Mouse (Mus musculus): ENCODE measurements around the gene Hist1h2bj. TPM values are rescaled to one million over a fixed set of nuclear protein-coding genes. Genes with fewer than 3 reads are reported as not detected.
"Not testable (repeated sequence)": the region's sequence is repeated elsewhere in the genome, so short reads cannot be mapped to it uniquely, and the experiment has no call there.

Hist1h2bj gene
- 2,032 and 2,655 TPM in 2 replicates for total RNA-seq (2012; rRNA removed)
- polyA plus RNA-seq (2012; ENCODE audit: insufficient read depth in 1 of 2, insufficient read length in 2 of 2, low read depth in 1 of 2, low replicate concordance in 2 of 2, missing spikeins in 1 of 2), result 1 to 10 TPM in 1 of 2 experiments, not detected in 1; 4.7 TPM

DNA sequence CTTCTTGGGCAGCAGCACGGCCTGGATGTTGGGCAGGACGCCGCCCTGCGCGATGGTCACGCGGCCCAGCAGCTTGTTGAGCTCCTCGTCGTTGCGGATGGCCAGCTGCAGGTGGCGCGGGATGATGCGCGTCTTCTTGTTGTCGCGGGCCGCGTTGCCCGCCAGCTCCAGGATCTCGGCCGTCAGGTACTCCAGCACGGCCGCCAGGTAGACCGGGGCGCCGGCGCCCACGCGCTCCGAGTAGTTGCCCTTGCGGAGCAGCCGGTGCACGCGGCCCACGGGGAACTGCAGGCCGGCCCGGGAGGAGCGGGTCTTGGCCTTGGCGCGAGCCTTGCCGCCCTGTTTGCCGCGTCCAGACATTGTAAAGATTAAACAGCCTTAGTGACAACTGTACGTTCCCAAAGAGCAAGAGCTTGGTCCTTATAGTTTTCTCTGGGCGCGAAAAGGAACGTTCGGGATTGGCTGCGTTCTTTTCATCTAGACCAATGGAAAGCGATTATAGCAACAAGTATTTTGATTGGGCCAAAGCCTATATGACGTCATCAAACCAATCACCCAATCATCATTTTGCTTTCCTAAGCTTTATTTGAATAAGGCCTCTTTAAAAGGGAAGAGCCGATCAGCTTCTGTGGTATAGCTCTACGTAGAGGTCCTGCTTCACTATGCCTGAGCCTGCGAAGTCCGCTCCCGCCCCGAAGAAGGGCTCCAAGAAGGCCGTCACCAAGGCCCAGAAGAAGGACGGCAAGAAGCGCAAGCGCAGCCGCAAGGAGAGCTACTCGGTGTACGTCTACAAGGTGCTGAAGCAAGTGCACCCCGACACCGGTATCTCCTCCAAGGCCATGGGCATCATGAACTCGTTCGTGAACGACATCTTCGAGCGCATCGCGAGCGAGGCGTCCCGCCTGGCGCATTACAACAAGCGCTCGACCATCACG, at the start of gene Hist1h2bj, which contains the start of gene Hist1h2ag:
Gene Hist1h2bj (plus strand): TSS at position 647 of the 935 bp plus-strand sequence.
Gene Hist1h2ag (minus strand): TSS at position 377 of the 935 bp plus-strand sequence.
- H3K9me3 ChIP-seq (replicated peaks; ENCODE audit: insufficient read depth, low read length); H3K4me1 ChIP-seq (ENCODE audit: control insufficient read depth in 1 of 2, insufficient read depth in 2 of 2, low read length in 2 of 2); H3K27me3 ChIP-seq (ENCODE audit: control insufficient read depth in 1 of 2, insufficient read depth in 2 of 2, low read length in 2 of 2); H3K79me2 ChIP-seq (ENCODE audit: control insufficient read depth, insufficient read depth, low read length, poor library complexity); H3K36me3 ChIP-seq (ENCODE audit: control insufficient read depth in 1 of 2, insufficient read depth in 2 of 2, low read length in 2 of 2): not testable (repeated sequence)
- Histone ChIP-seq H3K4me3 (ENCODE audit: control insufficient read depth in 1 of 2, insufficient read depth in 1 of 2, low read depth in 2 of 2, low read length in 2 of 2) (peak within 1 kb of the TSS; percentile 18 to 59; a peak in 3 of 4 replicates), H3K9ac (ENCODE audit: control insufficient read depth, low read depth, low read length, poor library complexity, severe bottlenecking) (peak within 1 kb of the TSS; percentile 84), H3K27ac (ENCODE audit: control insufficient read depth, low read depth, low read length) (peak within 1 kb of the TSS; percentile 99)
- peak; percentile 99 for DNase-seq (ENCODE audit: low read depth, low spot score)
- TF ChIP-seq POLR2A (IDR thresholded peaks at IDR 0.05; ENCODE audit: control insufficient read depth in 1 of 2, insufficient read depth in 1 of 2, low read depth in 1 of 2, low read length in 2 of 2, poor library complexity in 1 of 2) (peak; percentile 77 to 90; a peak in 3 of 4 replicates), UBTF (IDR thresholded peaks at IDR 0.05; ENCODE audit: borderline replicate concordance, insufficient read depth, low read depth, low read length) (0 out of 2 replicates have a peak, but pooled peaks have one; percentile 69), TBP (IDR thresholded peaks at IDR 0.05; ENCODE audit: low read depth, low read length) (peak; percentile 98), POLR2AphosphoS5 (IDR thresholded peaks at IDR 0.05; ENCODE audit: borderline replicate concordance, low read depth, low read length) (peak; percentile 95; the same call in 1 of the 2 replicates)

DNA sequence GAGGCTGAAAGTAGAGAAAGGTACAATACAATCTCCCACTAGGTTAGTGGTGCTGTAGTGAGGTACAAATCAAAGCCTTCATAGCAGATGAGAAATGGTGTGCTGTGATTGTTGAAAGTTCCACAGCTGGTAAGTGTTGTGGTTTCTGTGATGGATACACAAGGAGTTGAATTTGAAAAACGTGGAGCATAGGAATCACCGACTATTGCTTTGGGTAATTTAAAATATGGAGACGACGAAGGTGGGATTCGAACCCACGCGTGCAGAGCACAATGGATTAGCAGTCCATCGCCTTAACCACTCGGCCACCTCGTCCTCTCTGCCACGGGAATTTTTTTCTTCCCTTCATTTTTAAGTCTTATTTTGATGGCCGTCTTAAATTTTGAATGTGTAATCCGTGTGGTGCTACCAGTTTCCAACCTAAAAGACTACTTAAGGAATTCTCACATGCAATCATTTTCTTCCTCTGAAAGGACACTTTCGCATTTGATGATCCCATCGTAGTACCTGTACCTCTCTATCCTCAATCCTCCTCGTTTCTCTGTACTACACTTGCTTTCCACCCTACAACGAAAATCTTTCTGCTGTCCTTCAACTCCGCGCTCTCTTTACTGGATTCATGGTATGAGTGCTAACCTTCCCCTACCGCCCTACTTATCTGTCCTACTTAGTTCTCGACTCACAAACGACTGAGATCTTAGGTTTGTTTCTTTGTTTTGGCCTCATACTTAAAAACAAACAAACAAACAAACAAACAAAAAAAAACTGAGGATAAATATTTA, 48.9 kb upstream of the Hist1h2bj start:
- no peaks in the 10 kb centered on the region for H3K79me2 ChIP-seq (ENCODE audit: control insufficient read depth, insufficient read depth, low read length, poor library complexity)
- peaks cover 0 to 11% of the 10 kb centered on the region in 2 experiments; a peak in 2 of 4 replicates for H3K36me3 ChIP-seq (ENCODE audit: control insufficient read depth in 1 of 2, insufficient read depth in 2 of 2, low read length in 2 of 2)
- no peak overlapping the region for H3K9ac ChIP-seq (ENCODE audit: control insufficient read depth, low read depth, low read length, poor library complexity, severe bottlenecking)
- H3K4me1 ChIP-seq (ENCODE audit: control insufficient read depth in 1 of 2, insufficient read depth in 2 of 2, low read length in 2 of 2), result peaks cover 0 to 9% of the 10 kb centered on the region in 2 experiments; a peak in 1 of 4 replicates
- TF ChIP-seq TBP (IDR thresholded peaks at IDR 0.05; ENCODE audit: low read depth, low read length) (peak; percentile 100), ELF1 (IDR thresholded peaks at IDR 0.05; ENCODE audit: low read depth, low read length) (no peak), RCOR1 (IDR thresholded peaks at IDR 0.05; ENCODE audit: low read depth, low read length) (peak; percentile 96), GATA1 (IDR thresholded peaks at IDR 0.05; ENCODE audit: low read depth, low read length) (peak; percentile 20; the same call in 1 of the 2 replicates), MAFK (IDR thresholded peaks at IDR 0.05; ENCODE audit: borderline replicate concordance, low read depth, low read length) (peak; percentile 89), MYC (IDR thresholded peaks at IDR 0.05; ENCODE audit: low read depth, low read length) (peak; percentile 75; the same call in 1 of the 2 replicates)
- peaks cover 0 to 2% of the 10 kb centered on the region in 2 experiments; a peak in 2 of 4 replicates for H3K27me3 ChIP-seq (ENCODE audit: control insufficient read depth in 1 of 2, insufficient read depth in 2 of 2, low read length in 2 of 2)
- H3K9me3 ChIP-seq (replicated peaks; ENCODE audit: insufficient read depth, low read length), result no peaks in the 10 kb centered on the region
- DNase-seq (ENCODE audit: low read depth, low spot score), result peak; percentile 86
- H3K27ac ChIP-seq (ENCODE audit: control insufficient read depth, low read depth, low read length), result no peak overlapping the region
- peak overlapping the region; percentile 47 to 57; a peak in 3 of 4 replicates for H3K4me3 ChIP-seq (ENCODE audit: control insufficient read depth in 1 of 2, insufficient read depth in 1 of 2, low read depth in 2 of 2, low read length in 2 of 2)

All from MEL (cell line).